Mouse (Mus musculus): ENCODE data around the gene Tbx5.

DNA sequence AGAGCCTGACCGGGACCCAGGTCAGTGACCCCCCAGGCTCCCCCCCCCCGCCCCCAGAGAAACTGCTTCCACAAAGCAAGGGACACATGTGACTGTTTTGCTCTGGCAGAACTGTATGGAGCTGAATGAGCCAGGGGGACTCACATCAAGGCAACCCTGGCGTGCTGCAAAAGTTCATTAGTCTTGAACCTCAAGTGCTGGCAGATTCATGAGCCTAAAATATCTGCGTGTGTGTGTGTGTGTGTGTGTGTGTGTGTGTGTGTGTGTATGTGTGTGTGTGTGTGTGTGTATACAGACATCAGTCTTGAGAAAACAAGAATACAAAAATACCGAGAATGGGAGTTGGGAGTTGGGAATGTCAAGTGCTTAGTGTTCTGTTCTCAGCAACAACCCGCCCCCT is 5.1 kb upstream of the Tbx5 start:
- TF ChIP-seq CHD2 (IDR thresholded peaks at IDR 0.05; ENCODE audit: low read depth, low read length): no peak
- TF ChIP-seq ZNF384 (IDR thresholded peaks at IDR 0.05; ENCODE audit: low read depth, low read length): no peak
